Mouse (Mus musculus) embryonic fibroblast, embryonic 13.5 days (primary cell): Measurements from ENCODE around the gene Gbx2.

Source experiments
- CTCF ChIP-seq: IDR thresholded peaks from 2 replicates; pipeline ENCODE4 v1.5.1; 2011; ENCODE audit warnings: mild to moderate bottlenecking, control low read depth, low read length, moderate library complexity, borderline replicate concordance; ENCODE audit not compliant: insufficient read depth
- POLR2A ChIP-seq: IDR thresholded peaks from 2 replicates; pipeline ENCODE4 v1.6.1; 2011; ENCODE audit warnings: low read depth, mild to moderate bottlenecking, control low read depth, low read length, moderate library complexity

DNA sequence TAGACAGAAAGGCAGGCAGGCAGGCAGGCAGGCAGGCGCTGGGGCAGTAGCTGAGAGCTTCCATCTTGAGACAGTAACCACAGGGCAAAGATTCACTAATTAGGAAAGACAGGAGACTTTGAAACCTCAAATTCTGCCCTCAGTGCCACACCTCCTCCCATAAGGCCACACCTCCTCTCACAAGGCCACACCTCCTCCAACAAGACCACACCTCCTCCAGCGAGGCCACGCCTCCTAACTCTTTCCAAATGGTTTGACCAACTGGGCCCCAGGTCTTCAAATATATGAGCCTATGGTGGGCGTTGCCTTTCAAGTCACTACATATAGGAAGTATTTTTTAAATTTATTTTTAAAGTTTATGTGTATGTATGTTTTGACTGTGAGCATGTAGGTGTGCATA lies 29.6 kb downstream of the Gbx2 start:
- TF ChIP-seq POLR2A = no peak
- no peak for TF ChIP-seq CTCF
